Mouse (Mus musculus): Measurements from ENCODE around the gene Olfr90.
A peak's percentile ranks its signal among the peaks of the same experiment; 100 is the strongest.
"Not testable (repeated sequence)": the region's sequence is repeated elsewhere in the genome, so short reads cannot be mapped to it uniquely, and the experiment has no call there.

The Olfr90 gene

DNA sequence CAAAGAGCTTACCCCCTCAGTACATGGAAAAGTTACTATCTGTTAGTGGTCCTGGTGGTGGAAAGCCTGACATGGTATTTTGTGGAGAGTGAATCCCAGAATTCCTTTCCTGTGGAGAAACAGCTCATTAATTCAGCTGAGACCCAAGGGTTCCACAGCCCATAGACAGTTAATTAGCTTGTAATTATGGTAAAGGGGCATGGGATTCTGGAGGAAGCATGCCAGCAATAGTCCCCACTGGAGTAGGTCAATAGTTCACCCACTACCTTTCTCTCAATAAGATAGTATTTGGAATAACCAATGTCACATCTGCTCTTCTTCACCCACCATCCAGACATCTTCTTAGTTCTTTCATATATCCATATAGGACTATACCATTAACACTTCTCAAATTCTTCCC is at the start of gene Olfr90:
TSS of gene Olfr90 (minus strand) at position 101 of the 400 bp plus-strand sequence.
- DNase-seq: no peak

- DNase-seq: not testable (repeated sequence)
These were observed 43.1 kb upstream of the Olfr90 start for GRCm38 (mm10) chr17:37131366-37131765.

- no peak for DNase-seq
These were observed 31.7 kb upstream of the Olfr90 start, which contains the start of gene Olfr92 for GRCm38 (mm10) chr17:37119988-37120387. TSS of gene Olfr92 (minus strand) at chr17:37120088.

- no peak for DNase-seq
These were observed 9.9 kb upstream of the Olfr90 start, which contains the start of gene Olfr91 for GRCm38 (mm10) chr17:37098178-37098577. TSS of gene Olfr91 (minus strand) at chr17:37098278.

- no peak for DNase-seq
These were observed 5.0 kb upstream of the Olfr90 start for GRCm38 (mm10) chr17:37093289-37093688.

GRCm38 (mm10) chr17:37092198-37092597 is 3.9 kb upstream of the Olfr90 start:
- no peak for DNase-seq

DNA sequence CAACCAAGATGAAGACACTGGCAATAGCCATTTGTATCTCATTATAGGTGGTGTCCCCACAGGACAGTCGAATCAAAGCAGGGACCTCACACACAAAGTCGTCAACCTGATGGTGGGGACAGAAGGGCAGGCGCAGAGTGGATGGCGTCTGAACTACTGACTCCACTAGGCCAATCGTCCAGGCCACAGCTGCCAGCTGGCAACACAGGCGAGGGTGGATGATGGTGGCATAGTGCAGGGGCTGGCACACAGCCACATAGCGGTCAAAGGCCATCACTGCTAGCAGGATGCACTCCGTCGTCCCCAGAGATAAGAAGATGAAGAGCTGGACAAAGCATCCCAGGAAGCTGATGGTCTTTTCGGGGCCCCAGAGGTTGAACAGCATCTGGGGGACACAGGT is 2.8 kb downstream of the Olfr90 start:
- no peak for DNase-seq

DNA sequence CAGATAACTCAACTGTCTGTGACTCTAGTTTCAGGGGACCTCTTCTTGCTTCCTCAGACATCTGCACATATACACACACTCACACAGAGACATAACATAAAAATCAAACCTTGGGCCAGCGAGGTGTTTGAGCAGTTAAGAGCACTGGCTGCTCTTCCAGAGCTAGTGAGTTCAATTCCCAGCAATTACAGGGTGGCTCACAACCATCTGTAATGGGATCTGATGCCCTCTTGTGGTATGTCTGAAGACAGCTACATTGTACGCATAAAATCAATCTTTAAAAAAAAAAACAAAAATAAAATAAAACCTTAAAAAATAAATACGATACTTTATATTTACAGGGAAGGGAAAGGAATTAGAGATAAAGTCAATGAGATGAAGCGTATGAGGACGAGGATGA is 3.7 kb downstream of the Olfr90 start:
- DNase-seq: no peak

DNA sequence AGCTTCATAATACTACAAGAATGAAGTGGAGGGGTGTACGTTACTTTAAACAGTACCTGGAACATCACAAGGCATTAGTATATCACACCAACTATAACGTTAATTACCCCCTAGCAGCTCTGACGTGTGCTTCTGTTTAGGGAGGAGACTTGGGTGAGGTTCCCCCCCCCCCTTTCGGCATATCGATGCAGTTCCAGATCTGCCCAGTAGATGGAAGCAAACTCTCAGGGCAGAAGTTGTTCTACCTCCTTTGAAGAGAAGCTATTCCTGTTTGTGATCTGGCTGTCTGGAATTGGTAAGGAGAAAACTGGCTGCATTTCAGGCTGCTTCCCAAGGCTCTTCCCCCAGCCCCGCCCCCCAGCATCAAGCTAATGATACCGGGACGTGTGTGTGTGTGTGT is 5.0 kb downstream of the Olfr90 start:
- peak; percentile 69 for DNase-seq

GRCm38 (mm10) chr17:37081659-37082058 is 6.6 kb downstream of the Olfr90 start:
- no peak for DNase-seq

DNA sequence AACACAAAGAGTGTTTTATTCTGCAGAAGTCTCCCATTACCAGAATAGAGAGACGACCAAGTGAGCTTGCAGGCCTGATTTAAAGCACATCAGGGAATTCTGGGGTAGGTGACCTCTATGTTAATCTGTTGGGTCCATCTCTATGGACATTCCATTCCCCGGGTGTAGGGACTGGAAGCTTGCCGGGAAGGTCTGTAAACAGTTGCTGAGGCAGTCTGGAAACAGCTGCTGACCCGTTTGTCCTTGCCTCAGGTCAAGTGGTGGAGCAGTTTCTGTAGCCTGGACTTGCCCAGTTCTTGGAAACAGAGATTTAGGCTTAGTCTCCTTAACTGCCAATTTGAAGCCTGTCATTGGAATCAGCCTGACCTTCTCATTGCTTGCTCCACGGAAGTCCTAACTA is 8.2 kb downstream of the Olfr90 start:
- peak; percentile 67 for DNase-seq

GRCm38 (mm10) chr17:37078990-37079389 is 9.3 kb downstream of the Olfr90 start:
- DNase-seq: no peak

DNA sequence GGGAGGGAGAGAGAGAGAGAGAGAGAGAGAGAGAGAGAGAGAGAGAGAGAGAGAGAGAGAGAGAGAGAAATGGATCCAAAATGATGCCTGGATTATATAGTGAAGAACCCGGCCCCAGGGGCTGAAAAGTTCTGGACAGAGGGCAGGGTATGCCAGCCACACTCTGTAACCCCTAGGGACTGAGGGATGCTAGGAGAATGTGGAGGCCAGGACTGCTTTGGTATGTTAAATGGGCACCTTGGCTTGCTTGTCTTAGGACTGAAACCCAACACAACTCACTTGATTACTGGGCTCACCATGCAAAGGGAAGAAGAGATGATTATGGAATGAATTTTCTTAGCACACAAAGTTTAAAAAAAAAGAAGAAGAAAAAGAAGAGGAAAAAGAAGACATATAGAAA is 10.1 kb downstream of the Olfr90 start:
- no peak for DNase-seq

DNA sequence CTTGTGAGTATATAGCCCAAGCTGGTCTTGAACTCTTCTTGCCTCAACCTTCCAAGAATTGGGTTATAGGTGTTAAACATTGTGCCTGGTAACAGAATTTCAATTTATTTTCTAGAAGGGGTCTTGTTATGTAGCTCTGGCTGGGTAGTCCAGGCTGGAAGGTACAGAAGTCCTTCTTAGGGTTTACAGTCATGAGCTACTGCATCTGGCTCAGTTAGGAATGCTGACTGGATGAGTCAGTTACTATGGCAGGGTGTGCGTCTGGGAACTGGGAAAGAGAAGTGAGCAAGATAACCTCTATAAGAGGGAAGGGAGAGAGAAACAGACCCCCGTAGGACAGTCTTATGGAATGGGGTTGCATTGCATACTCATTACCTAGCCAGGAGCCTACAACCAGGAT is 12.5 kb downstream of the Olfr90 start:
- DNase-seq: no peak

DNA sequence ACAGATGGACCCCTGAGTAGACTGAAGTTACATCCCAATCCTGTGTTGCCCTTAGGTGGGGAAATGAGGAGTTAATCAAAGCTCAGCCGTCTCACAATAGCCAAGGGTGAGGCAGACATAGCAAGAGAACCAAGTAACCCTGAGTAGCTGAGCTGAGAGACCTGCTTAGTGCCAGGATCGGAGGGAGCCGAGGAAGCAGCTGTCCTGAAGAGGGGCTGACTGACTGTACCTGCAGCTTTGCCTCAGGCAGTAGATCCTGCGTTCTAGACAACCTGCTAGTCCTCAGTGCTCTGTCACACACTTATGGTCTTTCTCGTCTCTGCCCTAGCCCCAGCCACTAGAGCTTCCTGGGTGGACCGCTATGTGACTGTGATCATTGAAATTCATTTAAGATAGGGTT is 13.1 kb downstream of the Olfr90 start:
- no peak for DNase-seq

DNA sequence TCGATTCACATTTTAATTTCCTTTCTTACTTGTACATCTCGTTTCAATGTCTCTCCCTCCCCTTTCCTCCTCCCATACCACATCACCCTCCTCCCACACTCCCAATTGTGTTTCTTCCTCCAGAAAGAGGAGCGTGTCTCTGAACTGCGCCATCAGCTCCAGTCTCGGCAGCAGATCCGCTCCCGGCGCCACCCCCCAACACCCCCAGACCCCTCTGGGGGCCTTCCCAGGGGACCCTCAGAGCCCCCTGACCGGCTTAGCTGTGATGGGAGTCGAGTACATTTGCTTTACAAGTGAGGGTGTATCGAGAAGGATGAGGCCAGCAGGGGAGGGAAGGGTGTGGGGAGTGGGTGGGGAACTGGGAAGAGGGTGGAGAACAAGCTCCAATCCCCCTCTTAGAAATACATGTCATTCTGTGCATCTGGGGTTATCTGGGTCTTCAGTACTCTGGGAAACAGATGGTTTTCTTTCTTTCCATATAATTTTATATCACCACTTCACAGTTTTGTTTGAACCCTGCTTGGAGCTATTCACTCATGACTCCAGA is 15.5 kb downstream of the Olfr90 start:
- no peak for DNase-seq

- no peak for DNase-seq
These were observed 16.1 kb downstream of the Olfr90 start for GRCm38 (mm10) chr17:37072080-37072729.

- no peak for DNase-seq
These were observed 18.2 kb downstream of the Olfr90 start for GRCm38 (mm10) chr17:37070121-37070520.

GRCm38 (mm10) chr17:37067861-37068260 is 20.4 kb downstream of the Olfr90 start:
- no peak for DNase-seq

DNA sequence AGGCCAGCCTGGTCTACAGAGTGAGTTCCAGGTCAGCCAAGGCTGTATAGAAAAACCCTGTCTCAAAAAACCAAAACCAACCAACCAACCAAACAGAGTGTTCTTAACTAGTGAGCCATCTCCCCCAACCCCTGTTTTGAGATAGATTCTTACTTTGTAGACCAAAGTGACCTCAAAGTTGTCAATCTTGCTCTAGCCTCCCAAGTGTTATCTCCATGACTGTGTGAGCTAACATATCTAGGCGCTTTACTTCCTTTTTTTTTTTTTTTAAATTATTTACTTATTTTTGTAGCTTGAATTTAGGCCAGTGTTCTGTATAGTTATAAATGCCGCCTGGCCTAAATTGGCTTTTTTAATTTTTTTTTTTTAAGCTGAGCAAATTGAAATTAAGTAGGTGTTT is 22.3 kb downstream of the Olfr90 start:
- no peak for DNase-seq

- peak; percentile 67 for DNase-seq
These were observed 24.4 kb downstream of the Olfr90 start for GRCm38 (mm10) chr17:37063686-37064495.

DNA sequence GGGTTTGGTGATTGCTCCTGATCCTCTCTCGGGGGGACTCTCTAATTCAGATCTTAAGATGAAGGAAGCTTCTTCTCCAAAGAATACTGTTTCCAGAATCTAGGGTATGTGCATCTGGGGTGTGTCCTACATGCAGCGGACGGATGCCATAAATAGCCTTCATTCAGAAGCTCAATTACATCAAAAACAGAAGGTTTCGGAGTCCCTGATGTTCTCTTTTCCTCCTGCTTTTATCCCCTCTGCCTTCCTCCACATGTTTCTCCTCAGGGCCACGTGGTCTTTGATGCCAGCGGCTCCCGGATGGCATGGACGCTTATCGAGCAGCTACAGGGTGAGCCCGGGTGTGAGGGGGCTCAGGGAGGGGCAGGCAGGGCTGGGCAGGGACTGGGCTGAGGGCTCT is 25.2 kb downstream of the Olfr90 start:
- no peak for DNase-seq

DNA sequence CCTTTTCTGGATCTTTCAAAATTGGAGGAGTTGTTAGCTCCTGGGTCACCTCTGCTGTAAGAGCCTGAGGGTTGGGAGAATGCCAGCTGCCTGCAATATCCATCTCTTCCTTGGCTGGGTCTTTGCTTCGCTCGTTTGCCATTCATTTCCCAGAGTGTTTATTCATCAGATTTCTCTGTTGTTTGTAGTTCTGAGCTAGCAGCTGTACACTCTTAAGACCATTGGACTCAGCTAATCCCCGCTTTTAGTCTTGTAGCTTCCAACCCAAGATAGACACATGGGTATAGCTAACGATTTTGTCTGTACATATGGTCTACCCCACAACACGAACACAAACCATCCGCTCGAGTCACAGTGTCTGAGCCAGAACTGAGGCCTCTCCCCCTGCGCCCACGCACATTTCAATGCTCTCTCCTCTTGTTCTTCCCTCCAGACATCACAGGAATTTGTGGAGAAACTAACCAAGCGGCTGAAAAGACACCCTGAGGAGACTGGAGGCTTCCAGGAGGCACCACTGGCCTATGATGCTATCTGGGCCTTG is 26.1 kb downstream of the Olfr90 start:
- peak; percentile 21 for DNase-seq

GRCm38 (mm10) chr17:37061435-37061834 is 26.9 kb downstream of the Olfr90 start:
- DNase-seq: no peak

All from lung, postnatal 10 days (tissue).